Mouse (Mus musculus) activated CD4-positive, CD25-positive, alpha-beta regulatory T cell, adult 4 months (primary cell): ENCODE data around the gene Rbfox2. TPM values are rescaled to one million over a fixed set of nuclear protein-coding genes. Genes with fewer than 3 reads are reported as not detected.

ENCODE experiments used
- ATAC-seq: one replicate; pipeline ENCODE4 v1.8.0; 2017
- polyA plus RNA-seq, 2 experiments: library from polyadenylated mRNA; unstranded; fragments of 100-300 nt; shearing (Covaris generic); gene quantifications; one replicate each; pipeline ENCODE4 v1.2.1; 2017

Gene Rbfox2
- polyA plus RNA-seq, 2 experiments from 2014 or later, result 0.05 TPM; not detected in 1

GRCm38 (mm10) chr15:77097358-77097757, 209.4 kb downstream of the Rbfox2 start:
- no peak for ATAC-seq

- no peak for ATAC-seq
Observed at GRCm38 (mm10) chr15:77095216-77095615, 211.6 kb downstream of the Rbfox2 start.

- no peak for ATAC-seq
Observed at GRCm38 (mm10) chr15:77094431-77094830, 212.4 kb downstream of the Rbfox2 start.

- ATAC-seq, result no peak
Observed at GRCm38 (mm10) chr15:77091394-77091793, 215.4 kb downstream of the Rbfox2 start.

GRCm38 (mm10) chr15:77090531-77090930, 216.3 kb downstream of the Rbfox2 start:
- ATAC-seq, result no peak

- no peak for ATAC-seq
Observed at GRCm38 (mm10) chr15:77089249-77089648, 217.6 kb downstream of the Rbfox2 start.

- ATAC-seq, result no peak
Observed at GRCm38 (mm10) chr15:77086488-77086887, 220.3 kb downstream of the Rbfox2 start.

GRCm38 (mm10) chr15:77085818-77086217, 221.0 kb downstream of the Rbfox2 start:
- ATAC-seq, result no peak

GRCm38 (mm10) chr15:77081454-77081853, 225.3 kb downstream of the Rbfox2 start:
- no peak for ATAC-seq

- no peak for ATAC-seq
Observed at GRCm38 (mm10) chr15:77080684-77081254, 226.0 kb downstream of the Rbfox2 start.

- ATAC-seq, result no peak
Observed at GRCm38 (mm10) chr15:77079890-77080361, 226.9 kb downstream of the Rbfox2 start.

GRCm38 (mm10) chr15:77079256-77079822, 227.5 kb downstream of the Rbfox2 start:
- ATAC-seq, result no peak

GRCm38 (mm10) chr15:77078786-77079185, 228.0 kb downstream of the Rbfox2 start:
- ATAC-seq, result no peak

- no peak for ATAC-seq
Observed at GRCm38 (mm10) chr15:77077906-77078305, 228.9 kb downstream of the Rbfox2 start.

GRCm38 (mm10) chr15:77076523-77076922, 230.3 kb downstream of the Rbfox2 start:
- ATAC-seq, result no peak

- ATAC-seq, result no peak
Observed at GRCm38 (mm10) chr15:77072556-77073163, 234.1 kb downstream of the Rbfox2 start.

GRCm38 (mm10) chr15:77071501-77071900, 235.3 kb downstream of the Rbfox2 start:
- peak; percentile 66 for ATAC-seq

GRCm38 (mm10) chr15:77070745-77071268, 236.0 kb downstream of the Rbfox2 start:
- ATAC-seq, result no peak

GRCm38 (mm10) chr15:77069019-77069418, 237.8 kb downstream of the Rbfox2 start:
- ATAC-seq, result no peak

GRCm38 (mm10) chr15:77068439-77068861, 238.4 kb downstream of the Rbfox2 start:
- no peak for ATAC-seq

- ATAC-seq, result no peak
Observed at GRCm38 (mm10) chr15:77066233-77066632, 240.6 kb downstream of the Rbfox2 start.

GRCm38 (mm10) chr15:77065259-77065852, 241.4 kb downstream of the Rbfox2 start:
- no peak for ATAC-seq

GRCm38 (mm10) chr15:77062746-77063145, 244.1 kb downstream of the Rbfox2 start:
- ATAC-seq, result no peak
